Mouse (Mus musculus): ENCODE results near the gene Grcc10.

Grcc10 gene

GRCm38 (mm10) chr6:124756652-124757350 is 15.6 kb upstream of the Grcc10 start:
- DNase-seq, result peak; percentile 87

GRCm38 (mm10) chr6:124755831-124756595 is 14.8 kb upstream of the Grcc10 start, which contains the start of the genes Gm45234 and Atn1:
TSS of gene Gm45234 (minus strand) at chr6:124756021.
TSS of gene Atn1 (minus strand) at chr6:124756524.
- DNase-seq, result no peak

GRCm38 (mm10) chr6:124755306-124755705 is 14.1 kb upstream of the Grcc10 start:
- no peak for DNase-seq

- no peak for DNase-seq
Observed at GRCm38 (mm10) chr6:124753861-124754260, 12.7 kb upstream of the Grcc10 start.

- DNase-seq, result no peak
Observed at GRCm38 (mm10) chr6:124750405-124750804, 9.2 kb upstream of the Grcc10 start.

- no peak for DNase-seq
Observed at GRCm38 (mm10) chr6:124746654-124747632, 5.8 kb upstream of the Grcc10 start.

GRCm38 (mm10) chr6:124746296-124746605 is 5.1 kb upstream of the Grcc10 start:
- DNase-seq, result no peak

GRCm38 (mm10) chr6:124745490-124746295 is 4.5 kb upstream of the Grcc10 start:
- DNase-seq, result peak; percentile 95

- DNase-seq, result no peak
Observed at GRCm38 (mm10) chr6:124744755-124745321, 3.7 kb upstream of the Grcc10 start.

- no peak for DNase-seq
Observed at GRCm38 (mm10) chr6:124743647-124744046, 2.5 kb upstream of the Grcc10 start.

- no peak for DNase-seq
Observed at GRCm38 (mm10) chr6:124742839-124743514, 1.8 kb upstream of the Grcc10 start.

- DNase-seq, result no peak
Observed at GRCm38 (mm10) chr6:124741842-124742241, 668 bp upstream of the Grcc10 start.

GRCm38 (mm10) chr6:124740211-124740887 is 825 bp downstream of the Grcc10 start:
- DNase-seq, result peak; percentile 57

- no peak for DNase-seq
Observed at GRCm38 (mm10) chr6:124739231-124739796, 1.9 kb downstream of the Grcc10 start.

GRCm38 (mm10) chr6:124738511-124739023 is 2.6 kb downstream of the Grcc10 start, which contains the start of gene Ptpn6:
TSS of gene Ptpn6 (minus strand) at chr6:124738714.
- DNase-seq, result no peak

GRCm38 (mm10) chr6:124737040-124737439 is 4.1 kb downstream of the Grcc10 start:
- no peak for DNase-seq

- DNase-seq, result no peak
Observed at GRCm38 (mm10) chr6:124734417-124734816, 6.8 kb downstream of the Grcc10 start.

- no peak for DNase-seq
Observed at GRCm38 (mm10) chr6:124732476-124733370, 8.5 kb downstream of the Grcc10 start.

- no peak for DNase-seq
Observed at GRCm38 (mm10) chr6:124731038-124731437, 10.1 kb downstream of the Grcc10 start.
